Mouse (Mus musculus) midbrain, embryonic 12.5 days (tissue): ENCODE results near the gene Slc1a3. TPM values are rescaled to one million over a fixed set of nuclear protein-coding genes. Genes with fewer than 3 reads are reported as not detected.

Experiments
- ATAC-seq: fragments of 200-750 bp; cut with Nextera tagmentation; 2 replicates; pipeline ENCODE4 v1.8.0; 2017; ENCODE audit warnings: low read depth, moderate TSS enrichment, moderate library complexity; ENCODE audit not compliant: low FRiP score
- H3K27ac ChIP-seq: fragments of 300-500 bp; sonication (generic); replicated peaks from 2 replicates; pipeline ENCODE4 v1.5.1; 2016; ENCODE audit warnings: mild to moderate bottlenecking
- H3K27me3 ChIP-seq: fragments of 300-500 bp; sonication (generic); 2 replicates; pipeline ENCODE4 v1.6.1; 2016; ENCODE audit warnings: mild to moderate bottlenecking
- H3K36me3 ChIP-seq: fragments of 300-500 bp; sonication (generic); 2 replicates; pipeline ENCODE4 v1.6.1; 2016
- H3K4me1 ChIP-seq: fragments of 300-500 bp; sonication (generic); 2 replicates; pipeline ENCODE4 v1.6.1; 2016
- H3K4me2 ChIP-seq: fragments of 300-500 bp; sonication (generic); replicated peaks from 2 replicates; pipeline ENCODE4 v1.6.1; 2016; ENCODE audit warnings: mild to moderate bottlenecking, moderate library complexity
- H3K4me3 ChIP-seq: fragments of 300-500 bp; sonication (generic); 2 replicates; pipeline ENCODE4 v1.5.1; 2016; ENCODE audit warnings: mild to moderate bottlenecking
- H3K9ac ChIP-seq: fragments of 300-500 bp; sonication (generic); replicated peaks from 2 replicates; pipeline ENCODE4 v1.6.1; 2016; ENCODE audit warnings: mild to moderate bottlenecking, moderate library complexity
- H3K9me3 ChIP-seq: fragments of 300-500 bp; sonication (generic); 2 replicates; pipeline ENCODE4 v1.6.1; 2016; ENCODE audit warnings: mild to moderate bottlenecking
- WGBS: fragments of 180-500 bp; shearing (Covaris S2); methylation state at CpG from one replicate; pipeline ENCODE4 v1.1.7; 2016; 5-methylcytosine and 5-hydroxymethylcytosine counted together
- polyA plus RNA-seq: library from polyadenylated mRNA; unstranded; fragments of >200 nt; fragmentation: Nextera tagmentation; extraction: Ambion mirVana; gene quantifications from 2 replicates; pipeline ENCODE4 v1.2.1, GENCODE M21; 2016

The Slc1a3 gene
- polyA plus RNA-seq, 1 experiment from 2014 or later = 55.7 TPM

GRCm38 (mm10) chr15:8722386-8723100 lies 12.0 kb upstream of the Slc1a3 start:
- Histone ChIP-seq H3K9me3 (no peaks in the 10 kb centered on the region), H3K9ac (no peak overlapping the region), H3K4me3 (no peak overlapping the region), H3K27ac (no peak overlapping the region), H3K36me3 (no peaks in the 10 kb centered on the region), H3K27me3 (no peaks in the 10 kb centered on the region), H3K4me2 (no peak overlapping the region), H3K4me1 (no peaks in the 10 kb centered on the region)
- 89% methylated on average over 14 of the region's 14 CpGs for WGBS
- no peak for ATAC-seq

GRCm38 (mm10) chr15:8721746-8722145 lies 11.2 kb upstream of the Slc1a3 start:
- Histone ChIP-seq H3K4me1 (peaks cover 7% of the 10 kb centered on the region), H3K4me2 (no peak overlapping the region), H3K36me3 (no peaks in the 10 kb centered on the region), H3K9me3 (no peaks in the 10 kb centered on the region), H3K27ac (no peak overlapping the region), H3K4me3 (no peak overlapping the region), H3K9ac (no peak overlapping the region), H3K27me3 (no peaks in the 10 kb centered on the region)
- WGBS = 92% methylated on average over 3 of the region's 3 CpGs
- no peak for ATAC-seq

- Histone ChIP-seq H3K27me3 (no peaks in the 10 kb centered on the region), H3K27ac (no peak overlapping the region), H3K9ac (no peak overlapping the region), H3K4me2 (no peak overlapping the region), H3K36me3 (no peaks in the 10 kb centered on the region), H3K4me1 (peaks cover 13% of the 10 kb centered on the region), H3K4me3 (no peak overlapping the region), H3K9me3 (no peaks in the 10 kb centered on the region)
- no peak for ATAC-seq
- WGBS = 29% methylated on average over 3 of the region's 3 CpGs
Observed at GRCm38 (mm10) chr15:8721005-8721404, 10.4 kb upstream of the Slc1a3 start.

GRCm38 (mm10) chr15:8718496-8718895 lies 7.9 kb upstream of the Slc1a3 start:
- Histone ChIP-seq H3K9ac (no peak overlapping the region), H3K4me2 (no peak overlapping the region), H3K27me3 (no peaks in the 10 kb centered on the region), H3K4me3 (no peak overlapping the region), H3K27ac (no peak overlapping the region), H3K4me1 (peaks cover 13% of the 10 kb centered on the region), H3K36me3 (no peaks in the 10 kb centered on the region), H3K9me3 (no peaks in the 10 kb centered on the region)
- no peak for ATAC-seq
- WGBS = 88% methylated on average over 3 of the region's 3 CpGs

- H3K27ac ChIP-seq = no peak overlapping the region
Observed at GRCm38 (mm10) chr15:8717021-8717571, 6.5 kb upstream of the Slc1a3 start.

GRCm38 (mm10) chr15:8716330-8716964 lies 5.9 kb upstream of the Slc1a3 start:
- Histone ChIP-seq H3K4me2 (peak overlapping the region; percentile 30), H3K27me3 (peaks cover 5% of the 10 kb centered on the region), H3K4me3 (no peak overlapping the region), H3K4me1 (peaks cover 13% of the 10 kb centered on the region), H3K9me3 (no peaks in the 10 kb centered on the region), H3K27ac (no peak overlapping the region), H3K9ac (no peak overlapping the region), H3K36me3 (no peaks in the 10 kb centered on the region)
- ATAC-seq = peak; percentile 49; the same call in 1 of the 2 replicates
- WGBS = 13% methylated on average over 12 of the region's 12 CpGs

More at GRCm38 (mm10) chr15:8717021-8717571, 6.5 kb upstream of the Slc1a3 start:
- H3K9ac ChIP-seq = no peak overlapping the region
- H3K4me1 ChIP-seq = peaks cover 13% of the 10 kb centered on the region
- H3K4me2 ChIP-seq = peak overlapping the region; percentile 30; the same call in 1 of the 2 replicates
- H3K9me3 ChIP-seq = no peaks in the 10 kb centered on the region
- 41% methylated on average over 6 of the region's 6 CpGs for WGBS
- H3K27me3 ChIP-seq = 0 out of 2 replicates have a peak, but pooled peaks cover under 1% of the 10 kb centered on the region
- H3K36me3 ChIP-seq = no peaks in the 10 kb centered on the region
- ATAC-seq = 0 out of 2 replicates have a peak, but pooled peaks have one; percentile 41
- H3K4me3 ChIP-seq = no peak overlapping the region

GRCm38 (mm10) chr15:8715666-8716065 lies 5.1 kb upstream of the Slc1a3 start:
- H3K9ac ChIP-seq = no peak overlapping the region
- H3K4me1 ChIP-seq = peaks cover 18% of the 10 kb centered on the region
- no peak overlapping the region for H3K4me2 ChIP-seq
- no peaks in the 10 kb centered on the region for H3K36me3 ChIP-seq
- H3K9me3 ChIP-seq = no peaks in the 10 kb centered on the region
- no peak overlapping the region for H3K27ac ChIP-seq
- ATAC-seq = no peak
- no peak overlapping the region for H3K4me3 ChIP-seq
- H3K27me3 ChIP-seq = peaks cover 12% of the 10 kb centered on the region

- Histone ChIP-seq H3K36me3 (no peaks in the 10 kb centered on the region), H3K27me3 (peaks cover 20% of the 10 kb centered on the region), H3K4me2 (no peak overlapping the region), H3K9ac (no peak overlapping the region), H3K4me1 (peaks cover 26% of the 10 kb centered on the region), H3K27ac (no peak overlapping the region), H3K9me3 (no peaks in the 10 kb centered on the region), H3K4me3 (no peak overlapping the region)
- ATAC-seq = no peak
- WGBS = 79% methylated on average over 2 of the region's 2 CpGs
Observed at GRCm38 (mm10) chr15:8712433-8712984, 1.9 kb upstream of the Slc1a3 start.

- Histone ChIP-seq H3K36me3 (no peaks in the 10 kb centered on the region), H3K4me1 (peaks cover 19% of the 10 kb centered on the region), H3K27me3 (peaks cover 20% of the 10 kb centered on the region), H3K27ac (no peak overlapping the region), H3K4me3 (no peak overlapping the region), H3K9me3 (no peaks in the 10 kb centered on the region), H3K9ac (no peak overlapping the region), H3K4me2 (no peak overlapping the region)
- ATAC-seq = no peak
- WGBS = 71% methylated on average over 9 of the region's 9 CpGs
Observed at GRCm38 (mm10) chr15:8711630-8712310, 1.2 kb upstream of the Slc1a3 start.

- peak overlapping the region; percentile 66 for H3K4me3 ChIP-seq
- ATAC-seq = peak; percentile 61; the same call in 1 of the 2 replicates
- H3K9me3 ChIP-seq = no peaks in the 10 kb centered on the region
Observed at GRCm38 (mm10) chr15:8709578-8709977, 986 bp downstream of the Slc1a3 start.

GRCm38 (mm10) chr15:8706613-8707012 lies 4.0 kb downstream of the Slc1a3 start:
- 95% methylated on average over 5 of the region's 5 CpGs for WGBS
- no peak for ATAC-seq
- Histone ChIP-seq H3K27ac (no peak overlapping the region), H3K9me3 (no peaks in the 10 kb centered on the region), H3K9ac (no peak overlapping the region), H3K36me3 (no peaks in the 10 kb centered on the region), H3K4me2 (no peak overlapping the region), H3K4me3 (no peak overlapping the region), H3K4me1 (peaks cover 16% of the 10 kb centered on the region), H3K27me3 (peaks cover 16% of the 10 kb centered on the region)

More at GRCm38 (mm10) chr15:8709578-8709977, 986 bp downstream of the Slc1a3 start:
- no peak overlapping the region for H3K27ac ChIP-seq
- H3K27me3 ChIP-seq = peaks cover 20% of the 10 kb centered on the region
- H3K36me3 ChIP-seq = no peaks in the 10 kb centered on the region
- peaks cover 16% of the 10 kb centered on the region for H3K4me1 ChIP-seq
- peak overlapping the region; percentile 91 for H3K4me2 ChIP-seq
- WGBS = 4% methylated on average over 11 of the region's 11 CpGs
- H3K9ac ChIP-seq = peak overlapping the region; percentile 34; the same call in 1 of the 2 replicates
